Mouse (Mus musculus) MEL (cell line): ENCODE results near the gene Mmab.

Experiments
- CHD1 ChIP-seq: IDR thresholded peaks from 2 replicates; pipeline ENCODE4 v1.6.1; 2012; ENCODE audit warnings: low read depth, mild to moderate bottlenecking, inconsistent platforms, low read length, improper control_type of control experiment
- CTCF ChIP-seq, 3 experiments: IDR thresholded peaks in 2 of 3; conservative IDR thresholded peaks in 1 of 3; 2 replicates each; pipeline ENCODE4 v1.5.1; 2011 to 2012; ENCODE audit warnings: low read length in 3 of 3, low read depth in 2 of 3, mild to moderate bottlenecking in 2 of 3, improper control_type of control experiment in 1 of 3, inconsistent platforms in 1 of 3, mixed read lengths in 1 of 3, moderate library complexity in 1 of 3; ENCODE audit not compliant: control insufficient read depth in 1 of 3, insufficient read depth in 1 of 3, poor library complexity in 1 of 3, severe bottlenecking in 1 of 3
- E2F4 ChIP-seq: IDR thresholded peaks from 2 replicates; pipeline ENCODE4 v1.6.1; 2011; ENCODE audit warnings: low read depth, low read length, improper control_type of control experiment, borderline replicate concordance
- EP300 ChIP-seq, 2 experiments: IDR thresholded peaks; 2 replicates each; pipeline ENCODE4 v1.6.1; 2011; ENCODE audit warnings: improper control_type of control experiment in 2 of 2, low read length in 2 of 2, low read depth in 1 of 2, mild to moderate bottlenecking in 1 of 2
- MAFK ChIP-seq: IDR thresholded peaks from 2 replicates; pipeline ENCODE4 v1.6.1; 2011; ENCODE audit warnings: low read depth, mild to moderate bottlenecking, low read length, improper control_type of control experiment, borderline replicate concordance
- NRF1 ChIP-seq: IDR thresholded peaks from 2 replicates; pipeline ENCODE4 v1.6.1; 2014; ENCODE audit warnings: low read depth, mild to moderate bottlenecking, inconsistent platforms, low read length, improper control_type of control experiment, moderate library complexity; ENCODE audit not compliant: poor library complexity, insufficient read depth, severe bottlenecking
- POLR2A ChIP-seq, 2 experiments: IDR thresholded peaks; 2 replicates each; pipeline ENCODE4 v1.6.1; 2011 to 2012; ENCODE audit warnings: low read length in 2 of 2, mild to moderate bottlenecking in 2 of 2, control low read depth in 1 of 2, improper control_type of control experiment in 1 of 2, low read depth in 1 of 2, moderate library complexity in 1 of 2; ENCODE audit not compliant: control insufficient read depth in 1 of 2, insufficient read depth in 1 of 2, poor library complexity in 1 of 2
- POLR2AphosphoS2 ChIP-seq: IDR thresholded peaks from 2 replicates; pipeline ENCODE4 v1.6.1; 2011; ENCODE audit warnings: low read length, improper control_type of control experiment
- POLR2AphosphoS5 ChIP-seq: IDR thresholded peaks from 2 replicates; pipeline ENCODE4 v1.6.1; 2012; ENCODE audit warnings: low read depth, borderline replicate concordance, mild to moderate bottlenecking, inconsistent platforms, low read length, moderate library complexity, mixed read lengths
- SMC3 ChIP-seq: IDR thresholded peaks from 2 replicates; pipeline ENCODE4 v1.6.1; 2011; ENCODE audit warnings: low read depth, low read length, improper control_type of control experiment
- USF1 ChIP-seq: IDR thresholded peaks from 2 replicates; pipeline ENCODE4 v1.6.1; 2014; ENCODE audit warnings: low read depth, mild to moderate bottlenecking, inconsistent platforms, low read length, improper control_type of control experiment, moderate library complexity

GRCm38 (mm10) chr5:114408846-114409245 is 35.0 kb downstream of the Mmab start:
- TF ChIP-seq USF1 (no peak), POLR2A (IDR thresholded peaks at IDR 0.05; ENCODE audit: control insufficient read depth in 1 of 2, insufficient read depth in 1 of 2, low read depth in 1 of 2, low read length in 2 of 2, poor library complexity in 1 of 2) (no peak), SMC3 (no peak), POLR2AphosphoS2 (no peak), NRF1 (no peak), CTCF (IDR thresholded peaks at IDR 0.05 in 2 of 3, conservative IDR thresholded peaks at IDR 0.05 in 1 of 3; ENCODE audit: control insufficient read depth in 1 of 3, insufficient read depth in 1 of 3, low read depth in 2 of 3, low read length in 3 of 3, poor library complexity in 1 of 3, severe bottlenecking in 1 of 3) (no peak), POLR2AphosphoS5 (no peak), CHD1 (no peak), EP300 (IDR thresholded peaks at IDR 0.05; ENCODE audit: low read depth in 1 of 2, low read length in 2 of 2) (no peak), E2F4 (no peak), MAFK (no peak)
